Mouse (Mus musculus) CD4-positive helper T cell, adult 2 months (primary cell): ENCODE measurements around the gene Dpp6.

Experiments
- DNase-seq: peaks from one replicate; pipeline ENCODE4 v3.0.0-alpha.2; 2012; ENCODE audit warnings: low read depth, missing footprints, low spot score

Gene Dpp6

GRCm38 (mm10) chr5:27375841-27376240 lies 558.8 kb downstream of the Dpp6 start:
- DNase-seq, result no peak

GRCm38 (mm10) chr5:27380656-27381385 lies 563.8 kb downstream of the Dpp6 start:
- no peak for DNase-seq

GRCm38 (mm10) chr5:27398371-27398770 lies 581.4 kb downstream of the Dpp6 start:
- DNase-seq, result no peak

- no peak for DNase-seq
Measured at GRCm38 (mm10) chr5:27399111-27399510, 582.1 kb downstream of the Dpp6 start.

GRCm38 (mm10) chr5:27402616-27403015 lies 585.6 kb downstream of the Dpp6 start:
- no peak for DNase-seq

- DNase-seq, result no peak
Measured at GRCm38 (mm10) chr5:27408854-27409253, 591.9 kb downstream of the Dpp6 start.

GRCm38 (mm10) chr5:27413023-27413422 lies 596.0 kb downstream of the Dpp6 start:
- DNase-seq, result no peak

- no peak for DNase-seq
Measured at GRCm38 (mm10) chr5:27415518-27415917, 598.5 kb downstream of the Dpp6 start.

GRCm38 (mm10) chr5:27416571-27416970 lies 599.6 kb downstream of the Dpp6 start:
- no peak for DNase-seq

GRCm38 (mm10) chr5:27417398-27417797 lies 600.4 kb downstream of the Dpp6 start:
- no peak for DNase-seq

GRCm38 (mm10) chr5:27418856-27419255 lies 601.9 kb downstream of the Dpp6 start:
- DNase-seq, result no peak

GRCm38 (mm10) chr5:27421090-27421635 lies 604.2 kb downstream of the Dpp6 start:
- DNase-seq, result no peak

- DNase-seq, result no peak
Measured at GRCm38 (mm10) chr5:27423766-27424165, 606.8 kb downstream of the Dpp6 start.

GRCm38 (mm10) chr5:27424484-27425080 lies 607.6 kb downstream of the Dpp6 start:
- no peak for DNase-seq

GRCm38 (mm10) chr5:27426200-27426599 lies 609.2 kb downstream of the Dpp6 start:
- DNase-seq, result no peak

GRCm38 (mm10) chr5:27433584-27433983 lies 616.6 kb downstream of the Dpp6 start:
- DNase-seq, result no peak

- no peak for DNase-seq
Measured at GRCm38 (mm10) chr5:27453201-27453845, 636.3 kb downstream of the Dpp6 start.

GRCm38 (mm10) chr5:27454386-27454785 lies 637.4 kb downstream of the Dpp6 start:
- DNase-seq, result no peak

- no peak for DNase-seq
Measured at GRCm38 (mm10) chr5:27456981-27457380, 640.0 kb downstream of the Dpp6 start.

GRCm38 (mm10) chr5:27457686-27458085 lies 640.7 kb downstream of the Dpp6 start:
- no peak for DNase-seq

GRCm38 (mm10) chr5:27474964-27475465 lies 658.0 kb downstream of the Dpp6 start:
- no peak for DNase-seq

- DNase-seq, result no peak
Measured at GRCm38 (mm10) chr5:27481706-27482105, 664.7 kb downstream of the Dpp6 start.
